Mouse (Mus musculus): ENCODE data around the gene Asphd1. TPM values are rescaled to one million over a fixed set of nuclear protein-coding genes. Genes with fewer than 3 reads are reported as not detected.

The Asphd1 gene
- polyA plus RNA-seq, 1 experiment: not detected

GRCm38 (mm10) chr7:126952646-126953045 is 3.3 kb upstream of the Asphd1 start:
- no peak for TF ChIP-seq CTCF (IDR thresholded peaks at IDR 0.05; ENCODE audit: borderline replicate concordance, insufficient read depth, low read length)
- TF ChIP-seq POLR2A (IDR thresholded peaks at IDR 0.05; ENCODE audit: low read depth, low read length): no peak
- H3K4me1 ChIP-seq (ENCODE audit: control insufficient read depth, insufficient read depth, low read length): no peaks in the 10 kb centered on the region
- no peak overlapping the region for H3K27ac ChIP-seq (ENCODE audit: insufficient read depth, low read length)
- H3K4me3 ChIP-seq (ENCODE audit: insufficient read depth, low read length): no peak overlapping the region

GRCm38 (mm10) chr7:126951741-126952140 is 2.4 kb upstream of the Asphd1 start:
- no peak for TF ChIP-seq POLR2A (IDR thresholded peaks at IDR 0.05; ENCODE audit: low read depth, low read length)
- TF ChIP-seq CTCF (IDR thresholded peaks at IDR 0.05; ENCODE audit: borderline replicate concordance, insufficient read depth, low read length): no peak
- no peaks in the 10 kb centered on the region for H3K4me1 ChIP-seq (ENCODE audit: control insufficient read depth, insufficient read depth, low read length)
- H3K4me3 ChIP-seq (ENCODE audit: insufficient read depth, low read length): no peak overlapping the region
- no peak overlapping the region for H3K27ac ChIP-seq (ENCODE audit: insufficient read depth, low read length)

DNA sequence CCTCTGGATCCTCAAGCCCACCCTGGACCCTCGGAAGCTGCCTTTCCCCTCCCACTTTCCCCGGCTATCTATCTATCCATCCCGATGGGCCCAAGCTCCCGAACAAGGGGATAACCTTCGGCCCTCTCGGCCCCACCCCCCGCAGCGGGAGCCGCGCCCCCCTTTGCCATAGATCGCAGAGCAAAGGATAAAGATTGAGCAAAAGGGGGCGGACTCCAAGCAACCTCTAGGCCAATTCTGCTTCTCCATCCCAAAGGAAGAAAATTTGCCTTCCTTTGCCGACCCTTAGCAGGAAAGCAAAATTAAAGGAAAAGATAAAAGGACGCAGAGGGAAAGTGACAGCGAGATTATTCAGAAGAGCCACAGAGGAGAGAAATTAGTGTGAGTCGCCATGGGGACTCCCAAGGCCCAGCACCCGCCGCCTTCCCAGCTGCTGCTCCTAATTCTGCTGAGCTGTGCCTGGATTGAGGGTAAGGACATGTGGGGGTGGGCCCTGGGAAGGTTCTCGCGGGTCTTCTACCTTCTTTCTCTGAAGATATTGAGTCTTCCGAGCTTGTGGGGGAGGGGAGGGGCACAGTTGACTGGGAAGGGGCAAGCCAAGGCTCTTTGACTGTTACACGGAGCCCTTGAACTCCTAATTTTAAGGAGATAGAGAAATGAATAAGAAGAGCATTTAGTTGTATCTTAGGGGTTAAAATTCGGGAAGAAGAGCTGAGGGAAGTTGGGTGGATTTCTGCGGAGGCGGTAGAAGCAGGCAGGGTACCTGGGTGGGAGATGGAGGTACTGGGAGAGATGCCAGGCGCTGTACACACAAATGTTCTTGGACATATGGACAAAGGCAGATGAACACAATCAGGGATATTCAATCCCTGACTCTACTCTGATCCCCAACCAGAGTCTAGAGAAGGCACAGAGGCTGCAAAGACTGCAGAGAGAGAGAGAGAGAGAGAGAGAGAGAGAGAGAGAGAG is 1.5 kb upstream of the Asphd1 start:
- Histone ChIP-seq H3K27ac (ENCODE audit: insufficient read depth, low read length) (no peak overlapping the region), H3K4me3 (ENCODE audit: insufficient read depth, low read length) (no peak overlapping the region), H3K4me1 (ENCODE audit: control insufficient read depth, insufficient read depth, low read length) (no peaks in the 10 kb centered on the region)
- no peak for TF ChIP-seq CTCF (IDR thresholded peaks at IDR 0.05; ENCODE audit: borderline replicate concordance, insufficient read depth, low read length)
- no peak for TF ChIP-seq POLR2A (IDR thresholded peaks at IDR 0.05; ENCODE audit: low read depth, low read length)

GRCm38 (mm10) chr7:126949793-126950646 is 638 bp upstream of the Asphd1 start, which contains the start of gene Sez6l2:
TSS of gene Sez6l2 (plus strand) at chr7:126950563.
- TF ChIP-seq POLR2A (IDR thresholded peaks at IDR 0.05; ENCODE audit: low read depth, low read length) (no peak), CTCF (IDR thresholded peaks at IDR 0.05; ENCODE audit: borderline replicate concordance, insufficient read depth, low read length) (no peak)
- no peak within 1 kb of the TSS for H3K27ac ChIP-seq (ENCODE audit: insufficient read depth, low read length)
- H3K4me3 ChIP-seq (ENCODE audit: insufficient read depth, low read length): peak within 1 kb of the TSS; percentile 22; the same call in 1 of the 2 replicates
- no peaks in the 10 kb centered on the region for H3K4me1 ChIP-seq (ENCODE audit: control insufficient read depth, insufficient read depth, low read length)

DNA sequence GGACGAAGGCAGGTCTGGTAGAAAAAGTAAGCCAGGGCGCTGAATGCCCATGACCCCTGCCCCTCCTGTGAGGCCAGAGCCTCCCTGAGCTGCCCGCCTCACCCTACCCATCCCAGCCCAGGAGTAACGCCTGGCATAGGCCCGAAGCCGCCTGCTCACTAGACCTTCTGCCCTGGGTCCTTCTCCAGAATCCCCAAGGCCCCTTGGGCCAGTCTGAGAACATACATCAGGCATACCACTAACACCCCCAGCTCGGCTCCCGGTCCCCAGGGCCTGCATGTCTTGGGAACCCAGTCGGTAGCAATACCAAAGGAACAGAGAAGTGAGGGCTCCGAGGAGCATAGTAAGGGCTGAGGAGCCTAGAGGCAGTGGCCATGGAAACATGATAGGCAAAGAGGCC is 756 bp downstream of the Asphd1 start:
- TF ChIP-seq POLR2A (IDR thresholded peaks at IDR 0.05; ENCODE audit: low read depth, low read length) (no peak), CTCF (IDR thresholded peaks at IDR 0.05; ENCODE audit: borderline replicate concordance, insufficient read depth, low read length) (no peak)
- Histone ChIP-seq H3K4me1 (ENCODE audit: control insufficient read depth, insufficient read depth, low read length) (no peaks in the 10 kb centered on the region), H3K27ac (ENCODE audit: insufficient read depth, low read length) (no peak overlapping the region), H3K4me3 (ENCODE audit: insufficient read depth, low read length) (no peak overlapping the region)

DNA sequence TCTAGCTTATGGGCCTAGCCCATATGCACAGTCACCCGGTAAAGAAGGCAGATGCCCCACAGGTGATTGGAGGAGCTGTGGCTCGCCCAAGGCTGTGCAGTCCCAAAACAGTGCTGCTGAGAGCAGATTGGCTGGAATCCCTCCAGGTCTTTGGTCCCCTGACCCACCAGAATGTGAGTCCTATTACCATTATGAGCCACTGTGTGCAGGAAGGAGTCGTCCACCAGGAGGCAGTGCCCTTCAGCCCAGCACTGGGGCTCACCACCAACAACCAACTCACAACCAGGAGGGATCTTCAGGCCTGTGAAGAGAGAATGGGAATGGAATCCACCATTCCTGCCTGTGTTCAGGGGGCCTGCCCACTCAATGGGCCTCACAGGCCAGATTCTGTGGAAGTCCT is 2.9 kb downstream of the Asphd1 start:
- Histone ChIP-seq H3K4me3 (ENCODE audit: insufficient read depth, low read length) (no peak overlapping the region), H3K27ac (ENCODE audit: insufficient read depth, low read length) (no peak overlapping the region), H3K4me1 (ENCODE audit: control insufficient read depth, insufficient read depth, low read length) (no peaks in the 10 kb centered on the region)
- TF ChIP-seq CTCF (IDR thresholded peaks at IDR 0.05; ENCODE audit: borderline replicate concordance, insufficient read depth, low read length): peak; percentile 79; the same call in 1 of the 2 replicates
- TF ChIP-seq POLR2A (IDR thresholded peaks at IDR 0.05; ENCODE audit: low read depth, low read length): no peak

GRCm38 (mm10) chr7:126941801-126942200 is 7.6 kb downstream of the Asphd1 start:
- H3K4me3 ChIP-seq (ENCODE audit: insufficient read depth, low read length): no peak overlapping the region
- TF ChIP-seq POLR2A (IDR thresholded peaks at IDR 0.05; ENCODE audit: low read depth, low read length) (no peak), CTCF (IDR thresholded peaks at IDR 0.05; ENCODE audit: borderline replicate concordance, insufficient read depth, low read length) (no peak)
- H3K4me1 ChIP-seq (ENCODE audit: control insufficient read depth, insufficient read depth, low read length): no peaks in the 10 kb centered on the region
- no peak overlapping the region for H3K27ac ChIP-seq (ENCODE audit: insufficient read depth, low read length)

- Histone ChIP-seq H3K27ac (ENCODE audit: insufficient read depth, low read length) (no peak overlapping the region), H3K4me3 (ENCODE audit: insufficient read depth, low read length) (no peak overlapping the region), H3K4me1 (ENCODE audit: control insufficient read depth, insufficient read depth, low read length) (no peaks in the 10 kb centered on the region)
- TF ChIP-seq POLR2A (IDR thresholded peaks at IDR 0.05; ENCODE audit: low read depth, low read length) (no peak), CTCF (IDR thresholded peaks at IDR 0.05; ENCODE audit: borderline replicate concordance, insufficient read depth, low read length) (no peak)
Observed at GRCm38 (mm10) chr7:126941171-126941570, 8.2 kb downstream of the Asphd1 start.

DNA sequence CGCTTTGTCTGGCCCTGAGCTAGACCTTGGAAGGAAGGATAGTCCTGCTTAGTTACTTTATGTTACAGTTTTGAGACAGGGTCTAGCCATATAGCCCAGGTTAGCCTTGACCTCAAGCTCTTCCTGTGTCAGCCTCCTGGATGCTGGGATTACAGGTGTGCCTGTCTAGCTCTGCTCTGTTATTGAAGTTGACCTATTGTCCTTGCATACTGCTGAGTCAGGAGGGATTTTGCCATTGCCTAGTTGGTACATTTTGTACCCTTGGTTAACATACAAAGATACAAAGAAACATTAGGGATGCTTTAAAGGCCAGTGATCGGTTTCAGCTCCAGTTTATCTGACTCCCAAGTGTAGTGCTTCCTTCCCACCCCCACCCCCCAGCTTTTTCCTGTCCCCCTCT is 16.7 kb downstream of the Asphd1 start:
- Histone ChIP-seq H3K27ac (ENCODE audit: insufficient read depth, low read length) (no peak overlapping the region), H3K4me3 (ENCODE audit: insufficient read depth, low read length) (no peak overlapping the region), H3K4me1 (ENCODE audit: control insufficient read depth, insufficient read depth, low read length) (no peaks in the 10 kb centered on the region)
- TF ChIP-seq POLR2A (IDR thresholded peaks at IDR 0.05; ENCODE audit: low read depth, low read length): no peak
- no peak for TF ChIP-seq CTCF (IDR thresholded peaks at IDR 0.05; ENCODE audit: borderline replicate concordance, insufficient read depth, low read length)
